Mouse (Mus musculus): ENCODE measurements around the gene Blcap. TPM values are rescaled to one million over a fixed set of nuclear protein-coding genes. Genes with fewer than 3 reads are reported as not detected.

Blcap gene
- polyA plus RNA-seq (2012; rRNA removed; ENCODE audit: low replicate concordance): 78.9 and 166 TPM in 2 replicates

GRCm38 (mm10) chr2:157571224-157571832 is at the start of gene Blcap:
TSS of gene Blcap (minus strand) at chr2:157571274.

GRCm38 (mm10) chr2:157559858-157560257 is 11.2 kb downstream of the Blcap start, which contains the start of gene Nnat:
TSS of gene Nnat (plus strand) at chr2:157560078.

Other genes with a start within 250 kb of the Blcap start
- gene Ghrh, start 223.8 kb downstream of the Blcap start, polyA plus RNA-seq (2012; rRNA removed; ENCODE audit: low replicate concordance): 0.43 TPM in 1 of 2 replicates, not detected in the other
- 97.6 and 107 TPM in 2 replicates for gene Manbal, start 203.7 kb downstream of the Blcap start, polyA plus RNA-seq (2012; rRNA removed; ENCODE audit: low replicate concordance)
- gene Src, start 152.8 kb downstream of the Blcap start, polyA plus RNA-seq (2012; rRNA removed; ENCODE audit: low replicate concordance): 17.7 and 47.7 TPM in 2 replicates
- gene Nnat, start 11.2 kb downstream of the Blcap start, polyA plus RNA-seq (2012; rRNA removed; ENCODE audit: low replicate concordance): 218 and 2,123 TPM in 2 replicates
- 33.2 and 38.9 TPM in 2 replicates for gene Ctnnbl1, start 166.1 kb upstream of the Blcap start, polyA plus RNA-seq (2012; rRNA removed; ENCODE audit: low replicate concordance)